Mouse (Mus musculus): ENCODE data around the gene Nhp2. TPM values are rescaled to one million over a fixed set of nuclear protein-coding genes. Genes with fewer than 3 reads are reported as not detected.
A peak's percentile ranks its signal among the peaks of the same experiment; 100 is the strongest.
"Not testable (repeated sequence)": the region's sequence is repeated elsewhere in the genome, so short reads cannot be mapped to it uniquely, and the experiment has no call there.

The Nhp2 gene
- total RNA-seq, 2 experiments from 2014 or later, result 39.3 to 47.6 TPM

GRCm38 (mm10) chr11:51650691-51651515, 31.4 kb downstream of the Nhp2 start, which contains the start of the genes N4bp3 and D930048N14Rik:
TSS of gene N4bp3 (minus strand) at chr11:51650842.
TSS of gene D930048N14Rik (plus strand) at chr11:51650954.
- no peak for DNase-seq (ENCODE audit: low spot score in 2 of 2)
- intact Hi-C loops (cut with DNase I), result loop anchor here (1.0 kb wide), 1 partner anchor 33 kb away; no protein-coding TSS in a partner anchor

- intact Hi-C loops (cut with DNase I), result no loop called here
- no peak for DNase-seq (ENCODE audit: low spot score in 2 of 2)
Observed at GRCm38 (mm10) chr11:51652889-51653418, 33.4 kb downstream of the Nhp2 start.

GRCm38 (mm10) chr11:51653736-51654135, 34.2 kb downstream of the Nhp2 start:
- DNase-seq (ENCODE audit: low spot score in 2 of 2), result no peak
- intact Hi-C loops (cut with DNase I), result no loop called here

DNA sequence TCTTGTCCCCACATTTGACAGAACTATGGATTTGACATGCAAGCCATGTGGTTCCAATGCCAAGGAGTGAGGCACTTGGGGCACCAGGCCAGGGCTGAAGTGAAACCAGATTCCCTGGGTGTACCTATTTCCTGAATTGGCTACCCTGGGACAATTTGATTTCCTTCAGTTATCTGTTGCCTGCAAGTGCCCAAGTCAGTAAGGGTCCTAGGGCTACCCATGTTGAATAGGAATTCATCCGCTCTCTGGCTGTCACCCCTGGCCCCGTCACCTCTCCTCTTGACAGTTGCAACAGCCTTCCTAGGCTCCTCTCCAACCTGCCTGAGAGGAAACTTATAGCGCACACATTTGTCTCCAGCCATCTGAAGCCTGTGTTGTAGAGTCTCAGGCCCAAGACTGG, 35.4 kb downstream of the Nhp2 start:
- DNase-seq (ENCODE audit: low spot score in 2 of 2), result no peak
- intact Hi-C loops (cut with DNase I), result no loop called here

DNA sequence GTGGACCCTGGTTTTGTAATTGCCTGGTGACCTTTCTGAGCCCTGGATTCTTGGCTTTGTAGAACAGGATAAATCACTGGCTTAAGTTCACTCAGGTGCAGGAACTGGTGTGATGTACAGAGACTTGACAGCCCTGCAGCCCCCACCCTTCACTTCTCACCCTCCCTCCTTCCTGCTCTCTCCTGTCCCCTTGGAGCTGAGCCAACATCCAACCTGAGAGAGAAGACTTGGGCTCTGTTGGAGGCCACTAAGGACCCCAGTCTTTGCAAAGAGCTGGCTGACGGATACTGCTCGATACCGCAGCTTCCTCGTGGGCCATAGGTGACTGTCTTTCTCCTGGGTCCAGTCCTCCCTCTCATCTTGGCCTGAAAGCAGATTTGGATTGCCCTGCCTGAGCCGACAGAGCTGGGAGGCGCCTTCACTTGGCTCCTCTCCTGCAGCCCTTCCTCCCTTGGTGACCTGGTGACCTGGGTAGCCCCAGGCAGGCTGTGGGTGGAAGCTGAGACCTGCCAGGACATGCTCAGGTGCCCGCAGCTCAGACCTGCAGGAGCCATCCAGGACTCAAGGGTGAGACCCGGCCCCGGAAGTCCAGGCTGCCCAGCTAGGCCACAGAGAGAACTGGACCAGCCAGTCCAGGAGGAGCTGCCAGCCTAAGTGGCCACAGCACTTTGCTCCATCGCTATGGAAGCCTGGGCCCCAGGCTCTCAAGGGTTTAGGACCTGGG, 37.4 kb downstream of the Nhp2 start:
- intact Hi-C loops (cut with DNase I), result no loop called here
- no peak for DNase-seq (ENCODE audit: low spot score in 2 of 2)

DNA sequence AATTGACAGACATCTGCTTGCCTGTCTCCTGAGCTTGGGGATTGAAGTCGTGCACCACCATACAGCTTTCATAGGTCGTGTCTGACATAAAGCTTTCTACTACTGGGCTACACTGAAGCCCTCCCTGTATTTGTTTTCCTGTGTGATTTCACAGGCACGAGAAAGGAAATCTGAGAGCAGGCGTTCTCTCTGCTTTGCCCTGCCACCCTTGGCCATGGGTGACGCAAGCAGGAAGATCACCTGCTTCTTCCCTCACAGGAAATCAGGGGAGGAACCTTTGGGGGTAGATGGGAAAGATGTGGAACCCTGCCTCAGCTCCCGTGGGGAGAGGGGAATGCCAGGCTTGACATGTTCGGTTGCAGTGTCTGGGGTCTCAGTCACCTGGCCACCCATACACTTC, 38.8 kb downstream of the Nhp2 start:
- no peak for DNase-seq (ENCODE audit: low spot score in 2 of 2)
- intact Hi-C loops (cut with DNase I), result no loop called here

DNA sequence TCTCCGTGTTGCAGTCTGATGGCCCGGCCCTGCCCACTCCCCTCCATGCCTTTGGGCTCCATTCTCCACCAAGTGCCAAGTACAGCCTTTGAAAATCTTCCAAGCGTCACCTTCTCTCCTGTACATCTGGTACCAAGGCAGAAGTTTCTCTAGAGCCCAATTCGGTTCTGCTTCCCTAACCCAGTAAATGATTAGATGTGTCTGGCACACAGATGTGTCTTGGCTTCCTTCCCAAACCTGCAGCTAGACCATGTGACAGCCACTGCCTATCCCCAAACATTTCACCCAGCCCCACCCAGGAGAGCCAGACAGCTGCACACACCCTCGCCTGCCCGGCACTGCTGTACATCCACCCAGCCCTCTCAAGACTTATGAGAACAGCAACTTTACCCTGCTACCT, 39.2 kb downstream of the Nhp2 start:
- intact Hi-C loops (cut with DNase I), result no loop called here
- DNase-seq (ENCODE audit: low spot score in 2 of 2), result peak; percentile 38 to 45

- no peak for DNase-seq (ENCODE audit: low spot score in 2 of 2)
- intact Hi-C loops (cut with DNase I), result no loop called here
Observed at GRCm38 (mm10) chr11:51661867-51662365, 42.4 kb downstream of the Nhp2 start.

- no peak for DNase-seq (ENCODE audit: low spot score in 2 of 2)
- intact Hi-C loops (cut with DNase I), result no loop called here
Observed at GRCm38 (mm10) chr11:51662632-51663031, 43.1 kb downstream of the Nhp2 start.

DNA sequence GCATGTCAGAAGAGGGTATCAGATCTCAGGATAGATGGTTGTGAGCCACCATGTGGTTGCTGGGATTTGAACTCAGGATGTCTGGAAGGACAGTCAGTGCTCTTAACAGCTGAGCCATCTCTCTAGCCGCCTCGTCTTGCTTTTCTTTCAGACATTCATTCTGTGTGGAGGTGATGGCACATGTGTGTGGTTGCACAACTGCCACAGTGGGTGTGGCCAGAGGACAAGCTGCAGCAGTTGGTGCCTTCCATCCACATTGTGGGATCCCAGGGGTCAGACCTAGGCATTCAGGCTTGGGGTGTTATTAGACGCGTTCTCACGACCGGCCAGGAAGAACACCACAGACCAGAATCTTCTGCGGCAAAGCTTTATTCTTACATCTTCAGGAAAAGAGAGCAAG, 45.2 kb downstream of the Nhp2 start:
- intact Hi-C loops (cut with DNase I); DNase-seq (ENCODE audit: low spot score in 2 of 2): not testable (repeated sequence)

DNA sequence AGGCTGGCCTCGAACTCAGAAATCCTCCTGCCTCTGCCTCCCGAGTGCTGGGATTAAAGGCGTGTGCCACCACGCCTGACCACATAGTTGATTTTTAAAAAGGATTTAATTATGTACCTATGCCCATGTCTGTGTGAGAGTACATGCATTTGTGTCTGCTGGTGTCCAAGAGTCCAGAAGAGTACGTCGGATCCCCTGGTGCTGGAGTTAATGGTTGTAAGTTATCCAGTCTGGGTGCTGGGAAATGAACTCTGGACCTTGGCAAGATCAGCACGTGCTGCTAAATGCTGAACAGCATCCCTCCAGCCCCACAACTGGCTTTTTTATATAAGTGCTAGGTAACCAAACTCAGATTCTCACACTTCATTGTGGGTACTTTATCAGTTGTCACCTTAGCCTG, 51.3 kb downstream of the Nhp2 start:
- DNase-seq (ENCODE audit: low spot score in 2 of 2), result no peak
- intact Hi-C loops (cut with DNase I), result no loop called here

DNA sequence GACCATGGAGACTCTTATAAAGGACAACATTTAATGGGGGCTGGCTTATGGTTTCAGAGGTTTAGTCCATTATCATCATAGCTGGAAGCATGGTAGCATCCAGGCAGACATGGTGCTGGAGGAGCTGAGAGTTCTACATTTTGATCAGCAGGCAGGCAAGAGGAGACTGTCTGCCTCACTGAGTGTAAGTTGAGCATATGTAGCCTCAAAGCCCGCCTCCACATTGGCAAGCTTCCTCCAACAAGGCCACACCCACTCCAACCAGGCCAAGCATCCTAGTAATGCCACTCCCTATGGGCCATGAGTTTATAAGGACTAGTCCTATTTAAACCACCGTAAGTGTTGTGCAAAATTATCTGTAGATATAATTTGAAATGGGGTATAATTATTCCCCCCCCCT, 51.8 kb downstream of the Nhp2 start:
- intact Hi-C loops (cut with DNase I), result no loop called here
- DNase-seq (ENCODE audit: low spot score in 2 of 2), result no peak

DNA sequence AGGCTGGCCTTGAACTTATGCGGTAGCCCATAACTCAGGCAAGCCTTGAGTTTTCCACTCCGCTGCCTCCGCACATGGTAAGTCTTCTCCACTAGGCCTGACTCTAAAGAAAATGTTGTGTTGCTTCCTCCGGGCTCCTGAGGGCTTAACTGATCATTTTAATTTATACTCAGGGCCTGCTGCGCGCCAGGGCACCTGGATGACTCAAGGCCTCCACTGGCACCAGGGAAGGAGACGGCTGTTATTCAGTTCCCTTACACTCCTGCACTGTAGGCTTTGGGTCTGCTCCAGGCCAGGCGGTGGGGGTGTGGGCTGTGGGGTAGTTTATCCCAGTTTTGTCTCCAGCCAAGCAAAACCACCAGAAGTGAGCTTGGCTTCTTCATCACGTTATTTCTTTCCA, 53.8 kb downstream of the Nhp2 start:
- intact Hi-C loops (cut with DNase I), result no loop called here

More for the DNA sequence above, 53.8 kb downstream of the Nhp2 start:
- no peak for DNase-seq (ENCODE audit: low spot score in 2 of 2)

Other genes with a start within 250 kb of the Nhp2 start
- gene Phykpl, start 35.0 kb upstream of the Nhp2 start, total RNA-seq (2021), result 1 to 10 TPM; 5.7 to 8.4 TPM
- 100 to 1,000 TPM; 116 to 129 TPM for gene Hnrnpab, start 12.9 kb upstream of the Nhp2 start, total RNA-seq (2021)
- 10 to 100 TPM; 55.0 to 60.7 TPM for gene Rmnd5b, start 16.2 kb downstream of the Nhp2 start, total RNA-seq (2021)
- gene N4bp3, start 31.1 kb downstream of the Nhp2 start, total RNA-seq (2021), result 10 to 100 TPM in 1 of 2 experiments, 1 to 10 TPM in 1; 10.0 to 10.8 TPM
- gene D930048N14Rik, start 31.2 kb downstream of the Nhp2 start, total RNA-seq (2021), result 1 to 10 TPM; 1.1 to 1.7 TPM
- gene 0610009B22Rik, start 69.1 kb downstream of the Nhp2 start, total RNA-seq (2021), result 10 to 100 TPM; 34.3 to 35.3 TPM
- 10 to 100 TPM; 16.4 to 21.3 TPM for gene Sec24a, start 143.9 kb downstream of the Nhp2 start, total RNA-seq (2021)
- 10 to 100 TPM; 68.3 to 70.1 TPM for gene Sar1b, start 144.0 kb downstream of the Nhp2 start, total RNA-seq (2021)
- 10 to 100 TPM; 28.7 to 34.5 TPM for gene Jade2, start 237.9 kb downstream of the Nhp2 start, total RNA-seq (2021)